Mouse (Mus musculus): ENCODE measurements around the gene Wee1. TPM values are rescaled to one million over a fixed set of nuclear protein-coding genes. Genes with fewer than 3 reads are reported as not detected.

Gene Wee1
- polyA plus RNA-seq, 1 experiment from 2014 or later = 35.7 TPM

Other genes with a start within 250 kb of the Wee1 start
- gene Dennd5a, start 161.6 kb upstream of the Wee1 start, polyA plus RNA-seq (2014; fragmentation: Nextera tagmentation; extraction: Ambion mirVana) = 38.9 and 43.4 TPM in 2 replicates
- 48.7 and 72.5 TPM in 2 replicates for gene Tmem41b, start 135.1 kb upstream of the Wee1 start, polyA plus RNA-seq (2014; fragmentation: Nextera tagmentation; extraction: Ambion mirVana)
- 21.9 and 22.5 TPM in 2 replicates for gene Ipo7, start 103.8 kb upstream of the Wee1 start, polyA plus RNA-seq (2014; fragmentation: Nextera tagmentation; extraction: Ambion mirVana)
- 16.3 and 22.1 TPM in 2 replicates for gene Zfp143, start 60.8 kb upstream of the Wee1 start, polyA plus RNA-seq (2014; fragmentation: Nextera tagmentation; extraction: Ambion mirVana)
- gene Swap70, start 99.7 kb downstream of the Wee1 start, polyA plus RNA-seq (2014; fragmentation: Nextera tagmentation; extraction: Ambion mirVana) = 15.7 and 30.3 TPM in 2 replicates